Mouse (Mus musculus) ES-E14 (cell line): ENCODE results near the gene Nfam1. TPM values are rescaled to one million over a fixed set of nuclear protein-coding genes. Genes with fewer than 3 reads are reported as not detected.
"Not testable (repeated sequence)": the region's sequence is repeated elsewhere in the genome, so short reads cannot be mapped to it uniquely, and the experiment has no call there.

Source experiments
- DNase-seq: peaks from one replicate; pipeline ENCODE4 v3.0.0-alpha.2; 2013; ENCODE audit warnings: low read depth, low spot score
- H3K27ac ChIP-seq: 2 replicates; pipeline ENCODE4 v1.5.1; 2012; ENCODE audit warnings: low read depth, mild to moderate bottlenecking, low read length, moderate library complexity, mixed read lengths; ENCODE audit not compliant: poor library complexity, insufficient read depth, severe bottlenecking
- H3K36me3 ChIP-seq: 2 replicates; pipeline ENCODE4 v1.6.1; 2012; ENCODE audit warnings: mild to moderate bottlenecking, low read length, moderate library complexity, mixed read lengths; ENCODE audit not compliant: control insufficient read depth, poor library complexity, insufficient read depth, severe bottlenecking
- H3K4me1 ChIP-seq, 2 experiments: fragments of 150-350 bp in 1 of 2; sonication (generic) in 1 of 2; 2 replicates each; pipeline ENCODE4 v1.6.1; 2012; ENCODE audit warnings: low read length in 2 of 2, mild to moderate bottlenecking in 1 of 2, mixed read lengths in 1 of 2; ENCODE audit not compliant: control insufficient read depth in 2 of 2, insufficient read depth in 2 of 2, poor library complexity in 1 of 2
- H3K4me3 ChIP-seq, 2 experiments: fragments of 150-350 bp in 1 of 2; sonication (generic) in 1 of 2; 2 replicates each; pipeline ENCODE4 v1.5.1; 2012; ENCODE audit warnings: low read length in 2 of 2, low read depth in 1 of 2, mild to moderate bottlenecking in 1 of 2, mixed read lengths in 1 of 2; ENCODE audit not compliant: insufficient read depth in 1 of 2, poor library complexity in 1 of 2, severe bottlenecking in 1 of 2
- H3K9ac ChIP-seq: 2 replicates; pipeline ENCODE4 v1.6.1; 2012; ENCODE audit warnings: low read depth, mild to moderate bottlenecking, low read length, mixed read lengths; ENCODE audit not compliant: poor library complexity, insufficient read depth, severe bottlenecking
- H3K9me3 ChIP-seq: fragments of 150-350 bp; sonication (generic); 2 replicates; pipeline ENCODE4 v1.6.1; 2012; ENCODE audit warnings: low read depth, mild to moderate bottlenecking, low read length; ENCODE audit not compliant: control insufficient read depth, insufficient read depth
- CHD2 ChIP-seq: IDR thresholded peaks from 2 replicates; pipeline ENCODE4 v1.6.1; 2014; ENCODE audit warnings: mild to moderate bottlenecking, low read depth, low read length, inconsistent platforms
- HCFC1 ChIP-seq: IDR thresholded peaks from 2 replicates; pipeline ENCODE4 v1.6.1; 2012; ENCODE audit warnings: low read length, inconsistent platforms, borderline replicate concordance; ENCODE audit not compliant: insufficient read depth
- MAFK ChIP-seq: IDR thresholded peaks from 2 replicates; pipeline ENCODE4 v1.6.1; 2014; ENCODE audit warnings: mild to moderate bottlenecking, low read depth, low read length, inconsistent platforms; ENCODE audit not compliant: insufficient read depth
- ZC3H11A ChIP-seq: IDR thresholded peaks from 2 replicates; pipeline ENCODE4 v1.6.1; 2012; ENCODE audit warnings: low read depth, mild to moderate bottlenecking, inconsistent platforms, low read length, borderline replicate concordance
- ZNF384 ChIP-seq: IDR thresholded peaks from 2 replicates; pipeline ENCODE4 v1.6.1; 2012; ENCODE audit warnings: low read depth, low read length, inconsistent platforms
- in situ Hi-C, 2 experiments: fragments of 600-800 bp; cut with MboI; formaldehyde crosslinking; loops; one replicate each; pipeline ENCODE4 v1.15.1; 2025; ENCODE audit warnings: low sequenced_read_pairs in 2 of 2, inconsistent platforms in 1 of 2; ENCODE audit not compliant: unreplicated experiment in 2 of 2
- total RNA-seq: library from RNA; depleted of rRNA; stranded (reverse); fragments of 300-350 nt; gene quantifications from 2 replicates; pipeline ENCODE4 v1.2.3, GENCODE M21; 2012

Gene Nfam1
- total RNA-seq, 1 experiment = 2.1 TPM

DNA sequence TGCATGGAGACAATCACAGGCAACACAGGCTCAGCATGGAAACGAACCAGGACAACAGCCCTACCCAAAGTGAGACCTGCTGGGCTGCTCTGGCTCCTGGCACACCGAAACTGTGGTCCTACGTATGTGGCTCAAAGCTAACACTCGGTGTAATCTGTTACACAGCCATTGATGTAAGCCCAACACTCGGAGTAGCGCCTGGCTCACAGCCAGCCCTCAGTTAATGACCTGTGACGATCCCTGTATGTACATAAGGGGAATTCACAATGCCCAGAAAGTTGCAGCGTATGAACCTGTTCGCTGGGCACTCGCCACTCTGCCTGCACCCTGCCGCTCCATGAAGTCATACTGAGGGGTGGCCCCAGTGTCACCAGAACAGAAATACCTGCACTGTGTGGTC, 20.2 kb upstream of the Nfam1 start:
- Histone ChIP-seq H3K9ac (no peak overlapping the region), H3K27ac (no peak overlapping the region), H3K36me3 (no peaks in the 10 kb centered on the region; the same call in 1 of the 2 replicates), H3K4me3 (no peak overlapping the region), H3K9me3 (no peaks in the 10 kb centered on the region), H3K4me1 (peaks cover 4 to 14% of the 10 kb centered on the region in 2 experiments; a peak in 3 of 4 replicates)
- DNase-seq = no peak
- in situ Hi-C loops = loop anchor here in 1 of 2 experiments (25.0 kb wide), 1 partner anchor 766 kb away; the partner anchor contains the start of gene Wbp2nl
- TF ChIP-seq ZC3H11A (no peak), ZNF384 (no peak), MAFK (no peak), HCFC1 (no peak), CHD2 (no peak)

DNA sequence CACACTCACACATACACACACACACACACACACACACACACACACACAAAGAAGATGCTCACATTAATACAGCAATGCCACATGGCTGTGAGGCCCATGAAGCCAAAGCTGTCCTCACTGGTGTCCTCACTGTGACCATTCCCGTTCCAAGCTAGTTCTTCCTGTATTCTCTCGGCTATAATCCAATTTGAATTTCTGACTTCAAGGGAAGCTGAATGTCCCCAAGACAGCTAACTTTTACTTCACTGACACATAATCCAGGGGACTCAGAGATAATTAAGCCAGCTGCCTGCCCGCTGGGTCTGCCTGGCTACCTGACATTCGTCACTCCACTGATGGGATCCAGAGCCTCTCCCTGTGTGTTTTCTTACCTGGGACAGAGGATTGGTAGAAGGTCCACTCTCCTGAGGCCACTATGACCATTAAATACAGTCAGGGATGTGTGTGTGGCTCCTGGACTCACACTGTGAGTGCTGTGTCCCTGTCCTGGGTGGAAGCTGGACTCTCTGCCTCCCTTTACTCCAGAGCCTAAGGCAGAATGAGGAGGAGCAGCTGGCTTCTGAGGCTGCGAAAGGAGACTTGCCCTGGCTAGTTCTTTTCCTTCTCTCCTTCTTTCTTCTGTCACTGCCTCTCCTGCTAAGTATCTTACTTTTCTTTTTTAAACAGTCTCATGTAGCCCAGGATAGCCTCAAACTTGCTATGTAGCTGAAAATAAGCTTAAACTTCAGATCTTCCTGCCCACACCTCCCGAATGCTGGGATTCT, 19.4 kb upstream of the Nfam1 start:
- no peak overlapping the region for H3K27ac ChIP-seq
- in situ Hi-C loops = loop anchor here in 1 of 2 experiments (25.0 kb wide), 1 partner anchor 765 kb away; the partner anchor contains the start of gene Wbp2nl
- peaks cover 4 to 14% of the 10 kb centered on the region in 2 experiments; a peak in 3 of 4 replicates for H3K4me1 ChIP-seq
- H3K4me3 ChIP-seq = peak overlapping the region; percentile 2 to 14; a peak in 2 of 4 replicates
- no peak for DNase-seq
- TF ChIP-seq ZNF384 = no peak
- H3K9me3 ChIP-seq = no peaks in the 10 kb centered on the region
- peak overlapping the region; percentile 11; the same call in 1 of the 2 replicates for H3K9ac ChIP-seq
- no peaks in the 10 kb centered on the region; the same call in 1 of the 2 replicates for H3K36me3 ChIP-seq

DNA sequence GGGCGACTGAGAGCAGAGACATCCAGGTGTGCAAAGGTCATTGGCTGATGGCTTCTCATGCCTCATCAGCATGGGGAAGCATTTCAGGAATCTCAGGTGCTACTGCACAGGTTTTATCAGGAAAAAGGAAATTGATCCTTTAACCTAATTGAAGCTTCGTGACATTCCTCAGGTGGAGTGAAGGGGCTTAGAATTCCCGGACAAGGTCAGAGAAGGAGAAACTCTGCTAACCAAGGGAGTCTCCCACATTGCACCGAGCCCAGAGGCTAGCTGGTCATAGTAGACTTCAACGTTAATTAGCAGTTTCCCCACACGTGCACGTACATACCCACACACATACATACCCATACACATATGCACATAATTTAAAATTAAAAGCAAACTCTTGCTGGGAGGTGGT, 13.6 kb upstream of the Nfam1 start:
- TF ChIP-seq CHD2 (no peak), ZC3H11A (no peak), MAFK (no peak), HCFC1 (no peak), ZNF384 (no peak)
- Histone ChIP-seq H3K27ac (no peak overlapping the region), H3K9ac (no peak overlapping the region; the same call in 1 of the 2 replicates)

DNA sequence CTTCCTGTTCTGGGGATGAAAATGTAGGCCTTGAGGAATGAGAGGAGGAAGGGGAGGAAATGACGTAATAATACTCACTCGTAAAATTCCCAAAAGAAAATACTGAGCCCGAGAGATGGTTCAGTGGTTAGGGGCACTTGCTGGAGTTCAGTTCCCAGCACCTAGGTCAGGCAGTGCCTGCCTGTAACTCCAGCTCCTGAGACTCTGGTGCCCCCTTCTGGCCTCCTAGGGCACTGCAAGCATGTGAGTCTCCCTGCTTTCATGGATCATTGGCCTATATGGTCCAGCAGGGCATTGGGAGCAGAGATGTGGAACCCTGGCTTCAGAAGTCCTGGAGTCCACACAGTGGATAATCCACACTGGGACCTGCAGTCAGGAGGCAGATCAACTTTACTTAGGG, 13.2 kb upstream of the Nfam1 start:
- H3K36me3 ChIP-seq = no peaks in the 10 kb centered on the region; the same call in 1 of the 2 replicates
- no peak for DNase-seq
- no peak overlapping the region; the same call in 1 of the 2 replicates for H3K9ac ChIP-seq
- no peak overlapping the region for H3K4me3 ChIP-seq
- in situ Hi-C loops = loop anchor here in 1 of 2 experiments (10.0 kb wide), 2 partner anchors 242 to 692 kb away; partner anchors contain the start of gene Ndufa6
- H3K9me3 ChIP-seq = no peaks in the 10 kb centered on the region
- H3K4me1 ChIP-seq = peaks cover 6 to 10% of the 10 kb centered on the region in 2 experiments; a peak in 3 of 4 replicates
- H3K27ac ChIP-seq = no peak overlapping the region; the same call in 1 of the 2 replicates
- no peak for TF ChIP-seq HCFC1
- no peak for TF ChIP-seq ZNF384
- no peak for TF ChIP-seq MAFK
- no peak for TF ChIP-seq CHD2
- peak; percentile 51; the same call in 1 of the 2 replicates for TF ChIP-seq ZC3H11A

More for the DNA sequence above, 13.6 kb upstream of the Nfam1 start:
- Histone ChIP-seq H3K4me3 (no peak overlapping the region), H3K9me3 (no peaks in the 10 kb centered on the region), H3K4me1 (peaks cover 6 to 12% of the 10 kb centered on the region in 2 experiments; a peak in 3 of 4 replicates), H3K36me3 (no peaks in the 10 kb centered on the region; the same call in 1 of the 2 replicates)
- in situ Hi-C loops = loop anchor here in 1 of 2 experiments (10.0 kb wide), 2 partner anchors 242 to 692 kb away; partner anchors contain the start of gene Ndufa6
- no peak for DNase-seq

DNA sequence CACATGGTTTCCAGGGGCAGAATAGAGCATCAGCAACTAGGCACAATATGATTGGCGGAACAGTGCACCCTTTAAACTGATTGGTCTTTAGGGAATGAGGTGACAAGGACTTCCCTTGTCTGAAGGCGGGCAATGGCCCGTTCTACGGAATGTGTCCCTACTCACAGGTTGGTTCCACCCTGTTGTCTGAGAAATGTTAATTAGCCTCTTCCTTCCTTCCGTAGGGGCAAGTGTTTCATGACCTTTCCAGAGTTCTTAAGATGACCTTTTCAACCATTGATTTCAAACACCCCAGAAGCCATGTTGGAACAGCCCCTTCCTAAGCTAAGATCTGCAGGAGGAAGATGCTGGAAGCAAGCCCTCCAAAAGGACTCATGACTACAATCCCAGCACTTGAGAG, 12.5 kb upstream of the Nfam1 start:
- not testable (repeated sequence) for H3K4me3 ChIP-seq, H3K36me3 ChIP-seq, H3K9me3 ChIP-seq, H3K9ac ChIP-seq, DNase-seq
- H3K4me1 ChIP-seq = peaks cover 4 to 12% of the 10 kb centered on the region in 2 experiments; a peak in 3 of 4 replicates
- in situ Hi-C loops = loop anchor here in 1 of 2 experiments (10.0 kb wide), 2 partner anchors 241 to 691 kb away; partner anchors contain the start of gene Ndufa6
- peak overlapping the region; percentile 94; the same call in 1 of the 2 replicates for H3K27ac ChIP-seq
